Mouse (Mus musculus) heart, adult 11 months (tissue): ENCODE results near the gene Jagn1.

Source experiments
- DNase-seq: peaks from one replicate; pipeline ENCODE4 v3.0.0; 2022

The Jagn1 gene

GRCm38 (mm10) chr6:113478906-113479305 lies 36.5 kb downstream of the Jagn1 start:
- peak; percentile 86 for DNase-seq

DNA sequence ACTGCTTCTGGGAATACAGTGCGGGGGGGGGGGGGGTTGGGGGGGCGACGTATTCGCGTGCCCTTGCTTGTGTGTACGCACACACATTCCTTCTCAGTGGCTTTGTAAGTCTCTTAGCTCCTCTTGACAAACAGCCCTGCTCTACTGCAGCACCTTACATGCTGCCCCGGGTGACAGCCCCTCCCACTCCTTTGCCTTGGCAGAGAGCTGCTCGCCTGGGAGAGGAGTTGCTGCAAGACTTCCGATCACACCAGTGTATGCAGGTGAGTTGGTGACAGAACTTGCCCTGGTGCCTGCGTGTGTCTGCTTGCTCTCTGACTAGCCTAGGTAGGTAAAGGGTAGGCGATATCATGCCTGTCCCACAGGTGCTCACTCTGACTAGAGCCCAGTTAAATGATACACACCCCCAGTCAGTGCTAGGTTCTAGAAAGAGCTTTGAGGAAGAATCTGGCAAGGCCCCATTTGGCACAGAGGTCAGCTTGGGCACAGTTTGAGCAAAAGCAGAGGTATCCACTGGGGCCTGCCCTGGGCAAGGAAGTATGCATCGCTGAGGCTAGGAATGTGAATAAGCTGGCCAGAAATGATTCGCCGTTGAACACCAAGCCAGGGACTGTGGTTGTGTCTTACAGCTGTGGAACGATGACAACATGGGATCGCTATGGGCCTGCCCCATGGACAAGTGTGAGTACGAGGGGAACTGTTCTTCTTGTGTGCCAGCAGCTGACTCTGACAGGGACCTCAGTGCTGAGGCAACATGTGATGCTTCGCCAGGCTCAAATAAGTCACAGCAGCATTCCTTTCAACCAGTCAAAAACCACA lies 38.4 kb downstream of the Jagn1 start:
- DNase-seq: no peak

DNA sequence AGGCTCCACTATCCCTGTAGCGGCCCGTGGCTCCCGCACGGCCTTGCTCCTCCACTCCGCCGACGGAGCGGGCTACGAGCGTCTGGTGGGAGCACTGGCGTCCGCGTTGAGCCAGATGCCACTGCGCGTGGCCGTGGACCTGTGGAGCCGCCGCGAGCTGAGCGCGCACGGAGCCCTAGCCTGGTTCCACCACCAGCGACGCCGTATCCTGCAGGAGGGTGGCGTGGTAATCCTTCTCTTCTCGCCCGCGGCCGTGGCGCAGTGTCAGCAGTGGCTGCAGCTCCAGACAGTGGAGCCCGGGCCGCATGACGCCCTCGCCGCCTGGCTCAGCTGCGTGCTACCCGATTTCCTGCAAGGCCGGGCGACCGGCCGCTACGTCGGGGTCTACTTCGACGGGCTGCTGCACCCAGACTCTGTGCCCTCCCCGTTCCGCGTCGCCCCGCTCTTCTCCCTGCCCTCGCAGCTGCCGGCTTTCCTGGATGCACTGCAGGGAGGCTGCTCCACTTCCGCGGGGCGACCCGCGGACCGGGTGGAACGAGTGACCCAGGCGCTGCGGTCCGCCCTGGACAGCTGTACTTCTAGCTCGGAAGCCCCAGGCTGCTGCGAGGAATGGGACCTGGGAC lies 40.2 kb downstream of the Jagn1 start:
- DNase-seq: no peak

- peak; percentile 100 for DNase-seq
These were observed 40.8 kb downstream of the Jagn1 start, which contains the start of gene Creld1 for GRCm38 (mm10) chr6:113483100-113483615. Gene Creld1 (plus strand): TSS chr6:113483297.

- DNase-seq: peak; percentile 95
These were observed 41.4 kb downstream of the Jagn1 start for GRCm38 (mm10) chr6:113483729-113484128.

DNA sequence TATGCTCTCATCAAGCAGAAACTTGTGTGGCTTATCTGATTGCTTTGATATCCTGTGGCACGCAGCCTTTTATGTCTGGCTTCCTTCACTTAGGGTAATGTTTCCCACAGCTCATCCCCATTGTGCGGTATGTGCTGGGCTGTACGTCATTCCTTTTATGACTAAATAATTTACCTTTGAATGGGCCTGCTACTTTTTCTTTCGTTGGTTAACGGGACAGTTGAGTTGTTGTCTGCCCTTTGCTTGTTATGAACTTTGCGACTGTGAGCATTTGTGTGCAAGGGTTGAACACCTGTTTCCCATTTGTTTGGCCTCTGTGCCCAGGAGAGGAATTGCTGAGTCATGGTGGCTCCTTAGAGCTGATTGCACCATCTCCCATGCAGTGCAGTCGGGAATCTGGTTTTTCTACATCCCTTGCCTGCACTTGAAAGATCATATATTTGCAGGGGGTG lies 44.8 kb downstream of the Jagn1 start:
- DNase-seq: peak; percentile 87

DNA sequence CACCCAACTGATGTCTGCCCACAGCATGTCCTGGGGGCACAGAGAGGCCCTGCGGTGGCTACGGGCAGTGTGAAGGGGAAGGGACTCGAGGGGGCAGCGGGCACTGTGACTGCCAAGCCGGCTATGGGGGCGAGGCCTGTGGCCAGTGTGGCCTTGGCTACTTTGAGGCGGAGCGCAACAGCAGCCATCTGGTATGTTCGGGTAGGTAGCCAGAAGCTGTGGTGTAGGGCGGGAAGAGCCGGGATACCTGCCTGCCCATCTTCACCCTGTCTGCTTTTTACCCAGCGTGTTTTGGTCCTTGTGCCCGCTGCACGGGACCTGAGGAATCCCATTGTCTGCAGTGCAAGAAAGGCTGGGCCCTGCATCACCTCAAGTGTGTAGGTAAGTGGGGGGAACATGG lies 47.0 kb downstream of the Jagn1 start:
- peak; percentile 88 for DNase-seq

GRCm38 (mm10) chr6:113492101-113492864 lies 49.9 kb downstream of the Jagn1 start:
- no peak for DNase-seq

GRCm38 (mm10) chr6:113494258-113494788 lies 52.0 kb downstream of the Jagn1 start:
- peak; percentile 97 for DNase-seq

DNA sequence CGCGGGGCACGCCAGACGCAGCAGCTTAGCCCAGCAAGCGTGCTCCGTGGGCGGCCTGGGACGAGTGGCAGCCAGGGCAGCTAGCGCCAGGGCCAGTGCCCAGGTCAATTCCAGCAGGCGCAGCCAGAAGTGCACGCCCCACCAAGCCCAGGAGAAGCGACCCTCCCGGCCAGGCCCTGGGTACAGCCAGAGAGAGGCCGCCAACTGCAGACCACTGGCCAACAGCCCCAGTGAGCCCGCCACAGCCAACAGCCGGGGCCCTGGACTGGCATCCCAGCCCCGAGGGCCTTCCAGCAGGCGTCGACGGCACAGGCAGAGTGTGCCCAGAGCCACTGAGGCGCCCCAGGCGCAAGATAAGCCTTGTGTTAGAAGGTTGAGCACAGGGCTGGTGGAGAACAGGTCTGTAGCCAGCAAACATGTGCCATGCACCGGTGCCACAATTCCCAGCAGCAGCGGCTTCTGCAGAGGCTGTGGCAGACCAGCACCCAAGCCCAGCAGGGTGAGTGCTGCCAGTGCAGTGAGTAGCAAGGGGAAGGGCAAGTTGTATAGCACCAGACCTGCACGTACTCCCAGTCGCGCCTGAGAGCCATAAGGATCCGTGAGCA lies 52.8 kb downstream of the Jagn1 start:
- no peak for DNase-seq
